Mouse (Mus musculus): ENCODE data around the gene 9030612E09Rik.

- TF ChIP-seq TAL1 (IDR thresholded peaks at IDR 0.05; ENCODE audit: low read length) (no peak), GATA1 (IDR thresholded peaks at IDR 0.05; ENCODE audit: low read length) (no peak)
Measured at GRCm38 (mm10) chr10:43162318-43162717, 12.2 kb upstream of the 9030612E09Rik start.

Data from erythroblast, embryonic 14.5 days (primary cell).